Mouse (Mus musculus): ENCODE measurements around the gene Slc37a3.
A peak's percentile ranks its signal among the peaks of the same experiment; 100 is the strongest.

Slc37a3 gene

GRCm38 (mm10) chr6:39319061-39319761 lies 58.3 kb downstream of the Slc37a3 start:
- DNase-seq (ENCODE audit: low spot score): peak; percentile 67

- DNase-seq (ENCODE audit: low spot score): no peak
These were observed 58.9 kb downstream of the Slc37a3 start for GRCm38 (mm10) chr6:39318631-39319010.

GRCm38 (mm10) chr6:39317854-39318630 lies 59.4 kb downstream of the Slc37a3 start:
- no peak for DNase-seq (ENCODE audit: low spot score)

- DNase-seq (ENCODE audit: low spot score): no peak
These were observed 61.4 kb downstream of the Slc37a3 start for GRCm38 (mm10) chr6:39316089-39316488.

GRCm38 (mm10) chr6:39314461-39314860 lies 63.0 kb downstream of the Slc37a3 start:
- no peak for DNase-seq (ENCODE audit: low spot score)

- DNase-seq (ENCODE audit: low spot score): no peak
These were observed 65.7 kb downstream of the Slc37a3 start for GRCm38 (mm10) chr6:39311786-39312185.

GRCm38 (mm10) chr6:39304371-39304874 lies 73.1 kb downstream of the Slc37a3 start:
- no peak for DNase-seq (ENCODE audit: low spot score)

- no peak for DNase-seq (ENCODE audit: low spot score)
These were observed 76.0 kb downstream of the Slc37a3 start for GRCm38 (mm10) chr6:39301484-39301883.

GRCm38 (mm10) chr6:39297079-39297478 lies 80.4 kb downstream of the Slc37a3 start:
- no peak for DNase-seq (ENCODE audit: low spot score)

- DNase-seq (ENCODE audit: low spot score): no peak
These were observed 81.0 kb downstream of the Slc37a3 start for GRCm38 (mm10) chr6:39296474-39296873.

- DNase-seq (ENCODE audit: low spot score): no peak
These were observed 81.6 kb downstream of the Slc37a3 start for GRCm38 (mm10) chr6:39295727-39296411.

GRCm38 (mm10) chr6:39289721-39290120 lies 87.8 kb downstream of the Slc37a3 start:
- DNase-seq (ENCODE audit: low spot score): no peak

GRCm38 (mm10) chr6:39287782-39288181 lies 89.7 kb downstream of the Slc37a3 start:
- DNase-seq (ENCODE audit: low spot score): no peak

GRCm38 (mm10) chr6:39286732-39287083 lies 90.8 kb downstream of the Slc37a3 start:
- DNase-seq (ENCODE audit: low spot score): no peak

- no peak for DNase-seq (ENCODE audit: low spot score)
These were observed 91.3 kb downstream of the Slc37a3 start for GRCm38 (mm10) chr6:39286053-39286731.

GRCm38 (mm10) chr6:39284836-39285235 lies 92.6 kb downstream of the Slc37a3 start:
- no peak for DNase-seq (ENCODE audit: low spot score)
